Mouse (Mus musculus) limb, embryonic 11.5 days (tissue): ENCODE measurements around the gene Pex11g. TPM values are rescaled to one million over a fixed set of nuclear protein-coding genes. Genes with fewer than 3 reads are reported as not detected.
A peak's percentile ranks its signal among the peaks of the same experiment; 100 is the strongest.

Experiments used
- ATAC-seq: fragments of 200-750 bp; cut with Nextera tagmentation; 2 replicates; pipeline ENCODE4 v1.8.0; 2017; ENCODE audit warnings: low read depth; ENCODE audit not compliant: insufficient number of reproducible peaks, low FRiP score, low TSS enrichment
- DNase-seq: peaks from one replicate; pipeline ENCODE4 v3.0.0-alpha.2; 2015; ENCODE audit warnings: low spot score
- H3K27ac ChIP-seq: fragments of 300-500 bp; sonication (generic); replicated peaks from 2 replicates; pipeline ENCODE4 v1.5.1; 2014; ENCODE audit warnings: low read depth, mild to moderate bottlenecking, low read length
- H3K27me3 ChIP-seq: fragments of 300-500 bp; sonication (generic); 2 replicates; pipeline ENCODE4 v1.6.1; 2014; ENCODE audit warnings: mild to moderate bottlenecking, low read length, mixed read lengths; ENCODE audit not compliant: control insufficient read depth, insufficient read depth
- H3K36me3 ChIP-seq: fragments of 300-500 bp; sonication (generic); 2 replicates; pipeline ENCODE4 v1.6.1; 2014; ENCODE audit warnings: mild to moderate bottlenecking, low read length, moderate library complexity, mixed read lengths; ENCODE audit not compliant: control insufficient read depth, insufficient read depth
- H3K4me1 ChIP-seq: fragments of 300-500 bp; sonication (generic); 2 replicates; pipeline ENCODE4 v1.6.1; 2014; ENCODE audit warnings: low read length, mixed read lengths; ENCODE audit not compliant: control insufficient read depth, insufficient read depth
- H3K4me2 ChIP-seq: fragments of 300-500 bp; sonication (generic); 2 replicates; pipeline ENCODE4 v1.6.1; 2014; ENCODE audit warnings: low read depth, mild to moderate bottlenecking, moderate library complexity; ENCODE audit not compliant: severe bottlenecking
- H3K4me3 ChIP-seq: fragments of 300-500 bp; sonication (generic); 2 replicates; pipeline ENCODE4 v1.5.1; 2014; ENCODE audit warnings: low read depth, low read length
- H3K9ac ChIP-seq: fragments of 300-500 bp; sonication (generic); 2 replicates; pipeline ENCODE4 v1.6.1; 2014; ENCODE audit warnings: mild to moderate bottlenecking, low read length
- H3K9me3 ChIP-seq: fragments of 300-500 bp; sonication (generic); 2 replicates; pipeline ENCODE4 v1.6.1; 2016; ENCODE audit warnings: low read length; ENCODE audit not compliant: control insufficient read depth
- WGBS: fragments of 180-500 bp; shearing (Covaris S2); extraction: QIAGEN DNeasy Blood & Tissue Kit; methylation state at CpG from one replicate; pipeline ENCODE4 v1.1.7; 2014; 5-methylcytosine and 5-hydroxymethylcytosine counted together
- polyA plus RNA-seq: library from polyadenylated mRNA; unstranded; fragments of >200 nt; fragmentation: Nextera tagmentation; extraction: Ambion mirVana; gene quantifications from 2 replicates; pipeline ENCODE4 v1.2.1, GENCODE M21; 2014

Pex11g gene
- polyA plus RNA-seq, 1 experiment from 2014 or later: 2.9 TPM

DNA sequence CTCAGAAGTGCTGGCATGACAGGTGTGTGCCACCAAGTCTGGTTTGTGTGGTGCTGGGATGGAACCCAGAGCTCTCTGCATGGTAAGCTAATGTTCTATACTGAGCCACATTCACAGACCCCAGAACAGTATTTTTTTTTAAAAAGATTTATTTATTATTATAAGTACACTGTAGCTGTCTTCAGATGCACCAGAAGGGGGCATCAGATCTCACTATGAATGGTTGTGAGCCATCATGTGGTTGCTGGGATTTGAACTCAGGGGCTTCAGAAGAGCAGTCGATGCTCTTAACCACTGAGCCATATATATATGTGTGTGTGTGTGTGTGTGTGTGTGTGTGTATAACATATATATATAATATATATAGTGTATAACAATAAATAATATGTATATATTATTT lies 1.4 kb upstream of the Pex11g start:
- DNase-seq: no peak
- Histone ChIP-seq H3K36me3 (no peaks in the 10 kb centered on the region), H3K27ac (no peak overlapping the region), H3K4me2 (no peak overlapping the region), H3K4me1 (no peaks in the 10 kb centered on the region), H3K27me3 (no peaks in the 10 kb centered on the region), H3K9me3 (no peaks in the 10 kb centered on the region), H3K9ac (no peak overlapping the region), H3K4me3 (no peak overlapping the region)
- no peak for ATAC-seq
- 91% methylated on average over 1 of the region's 1 CpGs for WGBS

DNA sequence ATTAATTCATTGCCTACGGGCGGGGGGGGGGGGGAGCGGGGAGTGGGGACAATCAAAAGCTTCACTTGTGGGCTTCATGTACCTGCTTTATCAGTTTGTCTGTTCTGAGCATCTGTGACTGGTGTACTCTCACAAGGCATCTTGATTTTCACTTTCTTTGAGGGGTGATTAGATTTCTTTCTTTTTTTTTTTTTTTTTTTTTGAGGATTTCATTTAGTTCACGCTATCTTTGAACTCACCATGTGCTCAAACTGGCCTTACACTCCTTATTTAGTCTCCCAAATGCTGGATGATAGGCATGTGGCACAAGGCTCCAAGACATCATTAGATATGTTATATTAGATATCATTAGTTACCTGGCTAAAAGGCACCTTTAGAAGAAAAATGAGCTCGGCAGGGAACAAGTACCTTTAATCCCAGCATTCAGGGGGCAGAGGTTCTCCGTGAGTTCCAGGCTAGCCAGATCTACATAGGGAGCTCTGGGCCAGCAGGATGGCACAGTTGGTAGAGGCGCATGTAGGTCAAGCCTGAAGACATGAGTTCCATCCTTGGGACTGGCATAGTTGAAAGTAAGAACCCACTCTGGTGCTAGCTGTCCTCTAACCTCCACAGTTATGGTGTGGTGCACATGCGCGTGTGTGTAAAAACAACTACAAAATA lies 536 bp upstream of the Pex11g start:
- peak; percentile 32 for DNase-seq
- peak overlapping the region; percentile 36 for H3K4me3 ChIP-seq
- H3K9ac ChIP-seq: peak overlapping the region; percentile 67
- WGBS: 55% methylated on average over 9 of the region's 9 CpGs
- H3K4me2 ChIP-seq: peak overlapping the region; percentile 45
- no peaks in the 10 kb centered on the region for H3K9me3 ChIP-seq
- H3K36me3 ChIP-seq: no peaks in the 10 kb centered on the region
- H3K4me1 ChIP-seq: no peaks in the 10 kb centered on the region
- no peaks in the 10 kb centered on the region for H3K27me3 ChIP-seq
- H3K27ac ChIP-seq: peak overlapping the region; percentile 43; the same call in 1 of the 2 replicates
- ATAC-seq: peak; percentile 11; the same call in 1 of the 2 replicates

DNA sequence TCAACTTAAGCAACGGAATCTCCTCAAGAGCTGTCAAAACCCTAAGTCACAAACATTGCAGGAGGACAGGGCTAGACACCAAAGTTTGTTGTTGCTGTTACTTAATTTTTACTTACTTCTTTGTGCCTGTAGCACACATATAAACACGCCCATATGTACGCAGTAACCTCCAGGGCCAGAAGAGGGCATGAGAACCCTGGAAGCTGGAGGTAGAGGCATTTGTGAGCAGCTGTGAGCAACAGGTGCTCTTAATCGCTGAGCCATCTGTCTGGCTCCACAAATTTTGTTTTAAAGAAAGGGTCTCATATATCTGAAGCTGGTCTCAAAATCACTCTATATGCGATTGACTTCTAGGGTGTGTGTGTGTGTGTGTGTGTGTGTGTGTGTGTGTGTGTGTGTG lies 3.2 kb downstream of the Pex11g start:
- ATAC-seq (peak; percentile 15; the same call in 1 of the 2 replicates), DNase-seq (peak; percentile 80)
- 53% methylated on average over 5 of the region's 5 CpGs for WGBS
- Histone ChIP-seq H3K4me1 (no peaks in the 10 kb centered on the region), H3K9me3 (no peaks in the 10 kb centered on the region), H3K36me3 (no peaks in the 10 kb centered on the region), H3K27ac (no peak overlapping the region), H3K4me3 (no peak overlapping the region), H3K9ac (no peak overlapping the region), H3K27me3 (no peaks in the 10 kb centered on the region), H3K4me2 (no peak overlapping the region)

DNA sequence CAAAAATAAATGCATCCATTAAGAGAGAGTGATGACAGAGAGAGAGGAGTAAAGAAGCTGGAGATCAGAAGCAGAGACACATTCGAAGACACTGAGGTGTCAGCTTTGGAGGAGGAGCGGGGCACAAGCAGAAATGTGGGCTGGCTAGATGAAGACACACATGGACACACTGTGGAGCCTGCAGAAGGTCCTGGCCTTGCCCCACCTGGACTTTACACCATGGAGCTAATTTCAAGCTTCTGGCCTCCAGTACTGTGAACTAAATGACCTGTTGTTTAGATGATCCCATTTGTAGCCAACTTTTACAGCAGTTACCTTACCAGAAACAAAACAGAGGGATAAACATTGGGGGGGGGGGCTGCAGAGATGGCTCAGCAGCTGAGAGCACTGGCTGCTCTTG lies 4.2 kb downstream of the Pex11g start:
- H3K9ac ChIP-seq: no peak overlapping the region
- 85% methylated on average over 2 of the region's 2 CpGs for WGBS
- no peak overlapping the region for H3K4me3 ChIP-seq
- H3K4me1 ChIP-seq: no peaks in the 10 kb centered on the region
- H3K4me2 ChIP-seq: no peak overlapping the region
- peaks cover 3% of the 10 kb centered on the region; the same call in 1 of the 2 replicates for H3K36me3 ChIP-seq
- H3K27ac ChIP-seq: no peak overlapping the region
- H3K9me3 ChIP-seq: no peaks in the 10 kb centered on the region
- ATAC-seq (no peak), DNase-seq (no peak)
- H3K27me3 ChIP-seq: no peaks in the 10 kb centered on the region

DNA sequence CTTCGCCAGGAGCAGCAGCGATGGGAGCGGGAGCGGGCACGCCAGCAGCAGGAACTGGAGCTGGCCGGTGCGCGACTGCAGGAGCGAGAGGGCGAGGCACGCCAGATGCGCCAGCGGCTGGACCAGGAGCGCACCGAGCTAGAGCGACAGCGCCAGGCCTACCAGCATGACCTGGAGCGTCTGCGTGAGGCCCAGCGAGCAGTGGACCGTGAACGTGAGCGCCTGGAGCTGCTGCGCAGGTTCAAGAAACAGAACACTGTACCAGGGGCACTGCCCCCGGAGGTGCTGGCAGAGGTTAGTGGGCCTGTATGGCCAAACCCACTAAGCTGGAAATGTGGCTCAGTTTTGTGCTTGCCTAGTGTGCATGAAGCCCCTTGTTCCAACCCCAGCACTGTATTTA lies 15.5 kb downstream of the Pex11g start:
- DNase-seq (no peak), ATAC-seq (no peak)
- Histone ChIP-seq H3K4me1 (no peaks in the 10 kb centered on the region), H3K4me3 (no peak overlapping the region), H3K27me3 (no peaks in the 10 kb centered on the region), H3K4me2 (no peak overlapping the region), H3K36me3 (peaks cover 29% of the 10 kb centered on the region), H3K9me3 (no peaks in the 10 kb centered on the region; the same call in 1 of the 2 replicates), H3K27ac (no peak overlapping the region), H3K9ac (no peak overlapping the region)
- 97% methylated on average over 25 of the region's 25 CpGs for WGBS

DNA sequence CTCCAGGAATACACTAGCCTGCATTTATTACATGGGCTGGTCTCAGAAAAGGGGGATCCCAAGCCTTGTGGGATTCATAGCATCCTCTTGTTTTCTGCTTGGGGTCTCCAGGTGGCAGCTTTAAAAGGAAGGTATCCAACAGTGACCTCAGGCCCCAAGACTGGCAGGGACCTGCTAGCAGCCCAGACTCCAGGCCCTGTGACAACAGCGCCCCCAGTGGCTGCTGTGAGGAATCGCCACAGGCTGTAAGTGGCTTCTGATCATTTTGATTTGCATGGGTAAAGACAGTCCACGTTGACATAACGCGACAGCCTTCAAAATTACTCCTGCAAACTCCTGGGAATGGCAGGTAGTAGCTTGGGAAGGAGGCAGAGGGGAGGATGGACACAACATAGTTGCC lies 16.8 kb downstream of the Pex11g start:
- Histone ChIP-seq H3K27me3 (no peaks in the 10 kb centered on the region), H3K4me3 (no peak overlapping the region), H3K9ac (no peak overlapping the region), H3K36me3 (peaks cover 27% of the 10 kb centered on the region), H3K4me2 (no peak overlapping the region), H3K9me3 (no peaks in the 10 kb centered on the region; the same call in 1 of the 2 replicates), H3K4me1 (no peaks in the 10 kb centered on the region), H3K27ac (no peak overlapping the region)
- 33% methylated on average over 5 of the region's 5 CpGs for WGBS
- DNase-seq (peak; percentile 69), ATAC-seq (peak; percentile 22; the same call in 1 of the 2 replicates)

DNA sequence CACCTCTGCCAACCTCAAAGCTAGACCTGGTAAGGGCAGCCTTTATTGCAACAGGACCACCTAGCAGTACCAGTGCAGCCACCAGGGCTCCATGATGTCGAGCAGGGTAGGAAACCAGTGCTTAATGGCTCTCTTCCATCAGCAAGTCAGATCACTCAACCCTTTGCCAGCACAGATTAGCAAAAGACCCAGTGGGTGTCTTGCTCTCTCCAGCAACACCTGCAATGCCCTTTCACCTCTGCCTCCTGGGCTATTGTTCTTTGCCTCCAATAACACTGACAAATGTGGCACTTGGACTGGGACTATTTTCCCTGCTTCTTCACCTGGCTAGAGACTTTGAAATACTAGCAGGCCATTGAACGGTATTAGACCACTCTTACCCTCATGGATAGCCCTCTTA lies 18.3 kb downstream of the Pex11g start:
- Histone ChIP-seq H3K9me3 (no peaks in the 10 kb centered on the region; the same call in 1 of the 2 replicates), H3K4me3 (no peak overlapping the region), H3K4me2 (no peak overlapping the region), H3K4me1 (no peaks in the 10 kb centered on the region), H3K27me3 (no peaks in the 10 kb centered on the region), H3K27ac (no peak overlapping the region), H3K9ac (no peak overlapping the region), H3K36me3 (peaks cover 25% of the 10 kb centered on the region)
- no peak for DNase-seq
- no peak for ATAC-seq
- WGBS: 94% methylated on average over 2 of the region's 2 CpGs

DNA sequence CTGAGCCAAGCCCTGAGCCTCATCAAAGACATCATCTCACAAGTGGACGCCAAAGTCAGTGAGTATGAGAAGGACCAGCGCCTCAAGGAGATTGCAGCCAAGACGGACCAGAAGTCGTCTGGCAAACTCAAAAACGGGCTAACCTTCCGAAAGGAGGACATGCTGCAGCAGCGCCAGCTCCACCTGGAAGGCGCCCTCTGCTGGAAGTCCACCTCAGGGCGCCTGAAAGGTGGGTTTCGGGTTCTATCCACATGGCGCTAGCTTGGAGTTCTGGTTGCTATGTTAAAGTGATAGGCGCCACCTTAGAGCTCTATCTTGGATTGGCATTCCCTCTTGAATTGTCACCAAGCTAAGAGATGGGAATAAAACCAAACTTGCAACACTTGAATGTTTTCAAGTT lies 28.0 kb downstream of the Pex11g start:
- 79% methylated on average over 12 of the region's 12 CpGs for WGBS

DNA sequence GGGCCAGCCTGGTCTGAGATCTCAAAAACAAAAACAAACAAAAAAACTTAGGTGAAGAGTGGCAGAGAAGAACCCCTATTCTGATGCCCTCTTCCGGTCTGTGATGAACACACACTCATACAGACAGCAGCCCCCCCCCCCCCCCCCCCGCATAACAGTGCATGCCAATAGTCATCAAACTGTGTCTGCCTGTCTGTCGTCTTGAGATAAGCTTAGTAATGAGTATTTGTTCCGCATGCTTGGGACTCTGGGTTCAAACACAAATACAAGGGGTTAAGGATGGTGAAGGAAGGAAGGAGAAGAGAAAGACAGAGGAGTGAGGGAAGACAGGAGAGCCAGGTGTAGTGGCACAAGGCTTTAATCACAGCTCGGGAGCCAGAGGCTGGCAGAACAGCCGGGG lies 31.0 kb downstream of the Pex11g start:
- Histone ChIP-seq H3K36me3 (peaks cover 17% of the 10 kb centered on the region; the same call in 1 of the 2 replicates), H3K27ac (no peak overlapping the region), H3K4me2 (no peak overlapping the region), H3K27me3 (no peaks in the 10 kb centered on the region), H3K9ac (no peak overlapping the region), H3K4me1 (no peaks in the 10 kb centered on the region), H3K9me3 (no peaks in the 10 kb centered on the region), H3K4me3 (no peak overlapping the region)
- ATAC-seq (no peak), DNase-seq (no peak)
- WGBS: 95% methylated on average over 6 of the region's 6 CpGs

More for the DNA sequence above, 28.0 kb downstream of the Pex11g start:
- Histone ChIP-seq H3K9ac (no peak overlapping the region), H3K4me2 (no peak overlapping the region), H3K27ac (no peak overlapping the region), H3K4me1 (no peaks in the 10 kb centered on the region), H3K27me3 (no peaks in the 10 kb centered on the region), H3K36me3 (peaks cover 14% of the 10 kb centered on the region; the same call in 1 of the 2 replicates), H3K4me3 (no peak overlapping the region), H3K9me3 (no peaks in the 10 kb centered on the region)
- DNase-seq: peak; percentile 34
- no peak for ATAC-seq
